Mouse (Mus musculus): ENCODE data around the gene 9130023H24Rik.

9130023H24Rik gene

DNA sequence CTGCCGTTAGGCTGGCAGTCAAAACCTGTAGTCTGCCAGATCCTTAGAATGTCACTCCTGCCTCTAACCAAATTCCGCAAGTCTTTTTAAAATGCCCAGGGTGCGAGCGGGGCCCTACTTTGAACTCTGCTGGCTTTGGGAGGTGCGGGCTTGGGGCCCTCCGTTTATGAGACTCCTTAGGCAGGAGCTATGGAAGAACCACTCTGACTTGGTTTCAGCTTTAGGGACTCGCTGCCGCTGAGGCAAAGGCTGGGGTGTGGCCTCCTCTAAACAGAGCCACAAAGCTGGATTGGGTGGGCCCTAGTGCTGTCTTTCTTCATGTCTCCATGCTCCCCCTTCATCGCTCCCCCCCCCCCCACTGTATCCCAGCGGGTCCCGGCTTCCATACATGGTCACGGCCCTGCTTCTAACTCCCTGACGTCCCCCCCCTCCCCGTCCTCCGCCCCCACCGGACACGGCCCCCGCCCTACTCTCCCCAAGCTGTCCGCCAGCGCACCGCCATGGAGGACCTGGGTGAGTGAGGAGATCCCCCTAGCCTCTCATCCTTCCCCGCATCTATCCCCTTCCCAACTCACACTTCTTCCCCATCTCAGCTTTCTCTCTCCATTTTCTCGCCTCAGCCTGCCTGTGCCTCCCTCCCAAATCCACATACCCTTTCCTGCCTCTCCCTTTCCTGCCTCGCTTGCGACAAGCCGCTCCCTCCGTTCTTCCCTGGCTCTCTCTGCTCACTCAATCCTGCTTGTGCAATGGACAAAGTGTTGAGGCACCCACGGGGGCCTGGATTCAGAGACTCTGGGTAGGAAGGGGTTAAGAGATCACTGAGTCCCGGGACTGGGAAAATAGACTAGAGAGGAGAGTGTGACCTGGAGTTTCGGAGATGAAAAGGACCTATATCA lies 8.9 kb upstream of the 9130023H24Rik start, which contains the start of gene Tgfb1i1:
Gene Tgfb1i1, plus strand, starts transcription at position 317 of the 896 bp plus-strand sequence.
- DNase-seq (ENCODE audit: low spot score), result peak; percentile 53

DNA sequence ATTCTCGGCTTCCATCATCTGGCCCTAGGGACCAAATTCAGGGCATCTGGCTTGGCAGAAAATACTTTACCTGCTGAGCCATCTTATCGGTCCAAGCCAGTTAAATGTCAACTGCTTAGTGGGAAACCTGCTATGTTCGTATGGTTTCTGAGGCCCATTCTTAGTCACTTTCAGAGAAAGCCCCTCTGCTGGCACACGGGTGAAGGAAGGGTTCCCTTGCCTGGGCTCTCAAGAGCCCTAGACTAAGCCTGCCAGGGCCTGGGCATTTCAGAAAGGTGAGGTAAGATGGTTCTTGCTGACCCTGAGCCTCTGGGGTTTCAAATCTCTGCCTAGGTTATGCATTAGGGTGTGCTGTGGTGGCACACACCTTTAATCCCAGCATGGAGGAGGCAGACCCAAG lies 7.7 kb upstream of the 9130023H24Rik start:
- DNase-seq (ENCODE audit: low spot score), result no peak

DNA sequence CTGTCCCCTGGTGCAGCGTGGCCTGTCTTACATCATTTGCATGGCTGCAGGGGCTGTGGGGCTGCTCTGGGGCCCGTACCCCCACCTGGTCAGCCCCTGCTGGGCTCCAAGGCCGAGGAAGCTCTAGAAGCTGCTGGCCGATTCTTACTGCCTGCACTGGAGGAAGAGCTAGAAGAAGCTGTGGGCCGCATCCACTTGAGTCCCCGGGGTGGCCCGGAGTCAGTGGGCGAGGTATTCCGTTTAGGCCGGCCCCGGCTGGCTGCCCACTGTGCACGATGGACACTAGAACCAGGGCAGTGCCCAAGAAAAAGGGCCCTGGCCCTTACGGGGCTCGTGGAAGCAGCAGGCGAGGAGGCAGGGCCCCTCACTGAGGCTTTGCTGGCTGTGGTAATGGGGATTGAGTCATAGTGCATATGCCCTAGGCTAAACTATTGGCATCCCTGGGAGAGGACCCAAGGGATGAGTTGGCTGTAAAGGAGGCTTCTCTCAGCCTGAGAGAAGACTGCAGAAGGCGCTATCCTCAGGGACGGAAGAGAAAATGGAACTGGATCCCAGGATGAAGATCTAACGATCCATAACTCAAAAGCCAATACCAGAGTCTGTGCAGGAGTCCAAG lies 6.7 kb upstream of the 9130023H24Rik start:
- DNase-seq (ENCODE audit: low spot score), result no peak

DNA sequence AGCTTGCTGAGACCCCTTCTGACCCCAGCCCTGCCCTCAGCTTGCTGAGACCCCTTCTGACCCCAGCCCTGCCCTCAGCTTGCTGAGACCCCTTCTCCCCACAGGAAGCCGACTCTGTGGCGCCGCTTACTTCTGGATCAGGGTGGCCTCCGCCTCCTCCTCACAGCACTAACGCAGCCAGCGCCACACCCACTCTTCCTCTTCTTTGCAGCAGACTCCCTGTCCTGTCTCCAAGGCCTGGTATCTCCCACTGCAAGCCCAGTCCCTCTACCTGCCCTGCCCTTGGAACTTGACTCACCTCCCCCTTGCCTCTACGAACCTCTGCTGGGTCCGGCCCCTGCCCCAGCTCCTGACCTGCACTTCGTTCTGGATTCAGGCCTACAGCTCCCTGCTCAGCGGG lies 6.1 kb upstream of the 9130023H24Rik start:
- no peak for DNase-seq (ENCODE audit: low spot score)

DNA sequence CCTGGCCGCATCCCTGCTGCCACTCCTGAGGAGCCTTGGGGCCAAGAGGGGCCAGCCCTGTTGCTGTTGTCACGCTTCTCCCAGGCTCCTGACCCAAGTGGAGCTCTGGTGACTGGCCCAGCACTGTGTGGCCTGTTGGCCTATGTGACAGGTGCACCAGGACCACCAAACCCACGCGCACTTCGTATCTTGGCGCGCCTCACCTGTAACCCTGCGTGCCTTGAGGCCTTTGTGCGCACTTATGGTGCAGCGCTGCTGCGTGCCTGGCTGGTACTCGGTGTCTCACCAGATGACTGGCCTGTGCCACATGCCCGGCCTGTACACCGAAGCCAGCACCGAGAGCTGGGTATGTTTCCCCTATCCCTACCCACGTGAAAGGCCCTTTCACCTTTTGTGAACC lies 4.5 kb upstream of the 9130023H24Rik start:
- no peak for DNase-seq (ENCODE audit: low spot score)

DNA sequence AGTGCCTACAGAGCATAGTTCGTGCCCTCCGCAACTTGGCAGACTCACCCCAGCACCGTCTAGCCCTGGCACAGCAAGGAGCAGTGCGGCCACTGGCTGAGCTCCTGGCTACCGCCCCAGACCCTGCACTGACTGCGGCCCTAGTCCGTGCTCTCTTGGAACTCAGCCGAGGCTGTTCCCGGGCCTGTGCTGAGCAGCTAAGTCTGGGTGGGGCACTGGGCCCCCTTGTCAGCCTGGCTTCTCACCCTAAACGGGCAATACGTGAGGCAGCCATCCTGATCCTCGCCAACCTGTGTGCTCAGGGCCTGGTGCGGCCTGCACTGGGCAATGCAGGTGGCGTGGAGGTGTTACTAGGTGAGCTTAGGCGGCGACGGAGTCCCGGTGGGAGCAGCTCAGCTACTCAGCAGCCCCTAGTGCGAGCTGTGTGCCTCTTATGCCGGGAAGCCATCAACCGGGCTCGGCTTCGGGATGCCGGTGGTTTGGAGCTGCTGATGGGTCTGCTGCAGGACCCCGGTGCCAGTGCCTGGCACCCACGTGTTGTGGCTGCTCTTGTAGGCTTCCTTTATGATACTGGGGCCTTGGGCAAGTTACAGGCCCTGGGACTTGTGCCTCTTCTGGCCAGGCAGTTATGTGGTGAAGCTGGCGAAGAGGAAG lies 2.4 kb upstream of the 9130023H24Rik start:
- no peak for DNase-seq (ENCODE audit: low spot score)

DNA sequence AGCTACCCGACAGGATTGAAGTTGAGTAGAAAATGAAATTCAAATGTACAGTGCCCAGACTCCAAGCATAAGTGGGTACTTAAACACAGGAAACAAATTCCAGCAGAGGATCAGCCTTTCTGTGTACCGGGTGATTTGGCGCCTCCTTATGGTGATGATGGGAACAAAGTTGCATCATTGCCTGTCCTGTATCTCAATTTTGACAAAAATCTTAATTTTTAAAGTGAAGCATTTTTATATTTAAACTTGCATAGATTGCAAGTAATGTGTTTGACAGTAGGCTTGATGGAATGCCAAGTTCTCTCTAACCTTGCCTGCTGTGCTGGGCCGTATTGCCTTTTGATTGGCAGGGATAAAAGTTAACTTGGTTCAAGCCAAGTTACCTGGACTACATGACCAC lies 1.2 kb upstream of the 9130023H24Rik start:
- DNase-seq (ENCODE audit: low spot score), result peak; percentile 72

DNA sequence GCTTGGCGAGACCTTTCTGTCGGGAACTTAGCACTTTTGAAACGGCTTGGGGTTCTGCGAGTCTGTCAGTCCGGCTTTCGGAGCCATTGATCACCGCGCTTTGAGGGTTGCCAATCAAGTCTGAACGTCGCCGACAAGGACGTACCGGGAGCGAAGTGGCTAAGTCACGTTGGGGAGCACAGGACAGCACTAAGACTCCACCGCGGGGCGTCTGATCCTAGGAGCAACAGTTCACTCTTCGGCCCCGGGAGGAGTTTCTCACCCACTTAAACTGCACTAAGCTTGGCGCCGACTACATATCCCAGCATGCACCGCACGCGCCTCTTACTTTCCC lies 271 bp downstream of the 9130023H24Rik start:
- no peak for DNase-seq (ENCODE audit: low spot score)

DNA sequence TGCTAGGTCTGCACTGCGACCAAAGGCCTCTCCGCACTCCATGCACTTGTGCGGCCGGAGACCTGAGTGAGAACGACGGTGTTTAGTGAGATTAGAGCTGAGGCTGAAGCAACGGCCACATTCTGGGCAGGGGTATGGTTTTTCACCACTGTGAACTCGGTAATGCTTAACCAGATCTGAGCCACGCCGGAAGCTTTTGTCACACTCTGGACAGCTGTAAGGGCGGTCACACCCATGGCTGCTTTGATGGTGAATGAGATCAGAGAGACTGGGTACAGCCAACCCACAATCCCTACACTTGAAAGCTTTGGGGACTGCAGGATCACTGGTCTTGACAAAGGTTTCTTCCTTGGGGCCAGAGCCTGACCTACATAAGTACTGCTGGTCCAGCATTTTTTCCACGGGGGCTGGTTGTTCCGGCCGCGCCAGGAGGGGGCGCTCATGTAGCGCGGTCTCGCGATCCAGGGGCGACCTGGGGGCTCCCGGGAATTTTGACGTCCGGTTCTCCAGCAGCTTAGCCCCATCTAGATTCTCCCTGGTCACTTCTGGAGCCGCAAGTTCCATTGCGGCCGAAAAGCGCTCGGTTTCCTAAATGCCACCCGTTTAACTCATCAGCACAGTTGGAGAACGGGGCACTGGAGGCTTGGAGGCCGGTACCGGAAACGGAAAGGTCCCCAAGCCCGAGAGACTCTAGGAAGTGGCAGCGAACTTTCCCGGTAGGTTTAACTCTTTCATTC lies 807 bp downstream of the 9130023H24Rik start, which contains the start of gene Armc5:
Gene Armc5, plus strand, starts transcription at position 487 of the 737 bp plus-strand sequence.
- peak; percentile 93 for DNase-seq (ENCODE audit: low spot score)

DNA sequence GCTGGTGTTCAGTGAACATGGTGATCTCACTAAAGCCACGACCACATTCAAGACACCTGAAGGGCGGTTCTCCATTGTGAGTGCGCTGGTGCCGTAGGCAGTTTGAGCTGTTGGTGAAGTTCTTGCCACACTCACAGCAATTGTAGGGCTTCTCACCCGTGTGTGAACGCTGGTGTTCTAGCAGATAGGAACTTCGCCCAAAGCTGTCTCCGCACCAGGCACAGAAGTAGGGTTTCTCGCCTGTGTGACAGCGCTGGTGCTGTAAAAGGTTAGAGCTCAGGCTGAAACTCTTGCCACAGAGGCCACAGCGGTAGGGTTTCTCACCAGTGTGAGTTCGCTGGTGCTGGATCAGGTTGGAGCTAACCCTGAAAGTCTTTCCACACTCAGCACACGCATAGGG lies 1.4 kb downstream of the 9130023H24Rik start:
- no peak for DNase-seq (ENCODE audit: low spot score)

DNA sequence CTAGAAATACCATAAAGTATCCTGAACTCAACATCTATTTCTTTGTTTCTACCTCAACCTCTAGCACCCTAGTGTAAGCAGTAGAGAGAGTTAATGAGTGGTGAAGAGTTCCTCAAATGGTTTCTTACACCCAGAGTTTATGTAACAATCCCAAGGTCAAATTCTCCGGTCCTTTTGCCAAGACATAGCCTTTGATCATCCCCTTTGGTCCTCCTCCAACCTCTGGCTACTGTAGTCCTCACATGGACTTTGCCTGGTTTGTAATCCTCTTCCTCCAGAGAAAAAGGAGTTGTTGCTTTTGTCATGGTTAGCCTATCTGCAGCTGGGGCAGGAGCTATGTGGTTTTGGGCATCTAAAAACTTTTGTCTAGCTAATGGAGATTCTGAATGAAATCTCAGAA lies 2.4 kb downstream of the 9130023H24Rik start:
- no peak for DNase-seq (ENCODE audit: low spot score)

DNA sequence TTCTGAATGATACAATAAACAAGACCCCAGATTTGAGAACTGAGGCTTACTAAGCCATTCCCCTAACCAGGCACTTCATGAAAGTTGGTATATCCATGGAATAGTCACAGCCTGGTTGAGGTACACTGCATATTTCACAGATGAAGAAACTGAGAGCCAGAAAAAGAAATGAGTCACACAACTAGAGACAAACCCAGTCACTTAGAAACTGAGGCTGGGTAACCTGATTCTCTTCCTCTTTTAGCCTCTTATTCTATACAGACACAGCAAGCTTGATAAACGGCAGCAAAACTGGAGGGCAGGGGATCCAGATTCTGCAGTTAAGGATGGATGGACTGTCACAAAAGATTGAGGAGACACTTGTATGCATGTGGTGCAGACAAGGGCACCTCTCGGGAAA lies 3.0 kb downstream of the 9130023H24Rik start:
- DNase-seq (ENCODE audit: low spot score), result no peak

DNA sequence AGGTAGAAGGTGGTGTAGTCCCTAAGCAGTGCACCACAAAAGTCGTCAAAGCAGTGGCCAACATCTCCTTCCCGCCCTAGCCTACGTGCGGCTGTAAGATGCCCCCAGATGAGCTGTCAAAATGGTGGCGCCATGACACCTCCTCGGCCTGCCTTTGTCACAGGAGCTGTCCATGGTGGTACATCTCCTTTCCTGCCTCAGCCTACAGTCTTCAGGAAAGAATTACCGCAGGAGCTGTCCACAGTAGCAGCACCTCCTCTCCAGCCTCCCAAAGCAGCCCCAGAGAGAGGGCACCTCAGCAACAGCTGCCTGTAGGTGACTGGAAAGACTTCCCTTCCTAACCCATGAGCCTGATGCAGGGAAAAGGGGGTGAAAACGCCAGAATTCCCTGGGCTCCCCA lies 6.1 kb downstream of the 9130023H24Rik start:
- DNase-seq (ENCODE audit: low spot score), result no peak

DNA sequence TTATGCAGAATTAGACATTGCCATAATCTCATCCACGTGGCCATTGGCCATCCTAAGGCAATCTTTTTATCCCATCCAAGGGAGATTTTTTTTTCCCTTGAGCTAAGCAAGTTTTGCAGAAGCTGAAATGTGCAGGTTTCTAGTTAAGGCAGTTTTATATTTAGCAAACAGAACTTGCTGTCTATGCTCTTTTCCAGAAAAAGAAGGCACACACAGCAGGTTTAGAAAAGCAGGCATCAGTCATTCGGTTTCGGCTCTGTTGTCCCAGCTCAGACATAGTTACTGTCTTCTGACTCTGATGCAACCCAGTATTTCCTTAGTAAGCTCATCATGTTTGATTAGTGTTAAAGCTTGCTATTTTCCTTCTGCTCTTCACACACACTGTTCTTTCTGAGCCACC lies 16.9 kb downstream of the 9130023H24Rik start:
- DNase-seq (ENCODE audit: low spot score), result no peak

DNA sequence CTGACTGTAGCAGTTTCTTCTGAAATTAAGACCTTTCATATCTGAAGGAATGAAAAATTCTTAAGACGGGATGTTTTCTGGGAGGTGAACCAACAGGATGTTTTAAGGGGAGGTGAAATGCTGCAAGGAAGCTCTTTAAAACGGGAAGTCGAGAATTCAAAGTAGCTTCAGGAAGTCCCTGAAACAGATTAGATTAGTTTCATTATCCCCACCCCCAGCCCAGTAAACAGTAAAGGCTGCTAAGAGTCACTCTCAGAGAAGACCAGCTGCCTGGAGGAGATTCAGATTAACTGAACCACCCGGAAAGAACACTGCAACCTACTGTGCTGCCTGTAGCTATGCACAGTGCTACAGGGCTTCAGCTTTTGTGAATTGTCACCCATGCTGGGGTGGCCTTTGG lies 17.9 kb downstream of the 9130023H24Rik start:
- DNase-seq (ENCODE audit: low spot score), result no peak

DNA sequence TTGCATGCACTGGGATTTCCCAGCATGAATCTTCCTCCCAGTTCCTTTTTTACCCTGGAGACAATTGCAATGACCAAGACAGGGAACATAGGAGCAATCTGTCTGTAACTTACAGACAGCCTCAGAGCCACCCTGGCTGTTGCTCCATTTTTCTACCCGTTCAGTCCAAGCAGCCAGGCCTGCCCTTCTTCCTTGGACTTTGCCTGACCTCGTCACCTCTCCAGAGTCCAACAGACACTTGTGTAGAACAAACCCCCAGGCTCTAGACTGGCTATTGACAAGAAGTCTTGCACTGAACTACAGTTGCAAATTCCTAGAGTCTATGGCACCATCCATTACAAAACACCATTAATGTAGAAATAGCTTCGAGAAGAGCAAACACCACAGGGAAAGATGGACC lies 28.0 kb downstream of the 9130023H24Rik start:
- DNase-seq (ENCODE audit: low spot score), result no peak

DNA sequence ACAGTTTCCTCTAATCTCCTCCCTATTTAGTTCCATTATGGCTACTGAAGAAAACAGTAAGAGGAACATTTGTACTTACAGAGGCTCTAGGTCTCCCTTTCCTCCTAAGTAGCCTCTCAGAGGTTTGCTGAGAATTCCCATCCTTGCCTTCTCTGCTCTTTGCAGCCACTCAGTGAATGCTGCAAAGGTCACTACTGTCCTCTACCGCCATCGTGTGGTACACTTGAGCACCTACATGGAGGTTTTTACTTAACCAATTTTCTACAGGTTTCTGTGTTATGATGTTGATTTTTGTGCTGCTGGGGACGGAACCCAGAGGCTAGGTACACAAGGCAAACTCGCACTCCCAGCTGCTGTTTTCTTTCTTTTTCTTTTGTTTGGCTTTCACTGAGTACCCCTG lies 29.6 kb downstream of the 9130023H24Rik start:
- peak; percentile 90 for DNase-seq (ENCODE audit: low spot score)

DNA sequence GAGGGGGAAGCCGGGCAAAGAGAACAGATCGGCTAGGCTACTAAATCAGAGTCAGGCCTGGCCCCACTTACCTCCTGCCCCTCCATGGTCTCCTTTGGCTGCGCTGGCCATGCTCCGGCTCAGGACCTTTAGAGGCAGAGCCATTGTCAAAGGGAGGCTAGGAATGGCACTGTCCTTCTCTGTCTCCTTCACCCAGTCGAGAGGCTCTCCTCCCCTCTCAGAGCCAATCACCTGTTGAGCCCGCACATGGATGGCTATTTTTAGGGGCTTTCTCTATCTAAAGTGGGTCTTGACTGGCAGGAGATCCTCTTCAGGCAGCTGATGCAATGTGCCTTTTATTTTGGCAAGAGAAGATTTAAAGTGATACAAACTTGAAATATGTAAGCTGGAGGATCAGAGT lies 31.7 kb downstream of the 9130023H24Rik start, which contains the start of gene Cox6a2:
Gene Cox6a2, minus strand, starts transcription at position 236 of the 400 bp plus-strand sequence.
- no peak for DNase-seq (ENCODE audit: low spot score)

DNA sequence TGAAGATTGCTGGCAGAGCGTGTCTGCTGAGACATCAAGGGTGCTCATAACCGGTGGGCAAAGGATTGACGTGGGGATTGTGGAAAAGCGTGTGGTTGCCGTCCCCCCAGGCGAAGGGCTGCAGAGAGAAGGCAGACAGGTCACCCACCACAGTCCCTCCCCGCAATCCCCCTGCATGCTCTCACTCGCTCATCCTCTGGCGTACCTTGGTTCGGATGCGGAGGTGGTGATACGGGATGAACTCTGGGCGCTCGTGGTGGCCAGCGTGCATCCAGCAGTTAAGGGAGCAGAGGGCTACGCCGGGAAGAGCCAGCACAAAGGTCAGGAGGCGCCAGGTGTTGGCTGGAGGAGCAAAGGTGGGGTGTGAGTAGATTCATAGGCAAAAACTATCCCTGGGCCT lies 32.1 kb downstream of the 9130023H24Rik start:
- DNase-seq (ENCODE audit: low spot score), result no peak

DNA sequence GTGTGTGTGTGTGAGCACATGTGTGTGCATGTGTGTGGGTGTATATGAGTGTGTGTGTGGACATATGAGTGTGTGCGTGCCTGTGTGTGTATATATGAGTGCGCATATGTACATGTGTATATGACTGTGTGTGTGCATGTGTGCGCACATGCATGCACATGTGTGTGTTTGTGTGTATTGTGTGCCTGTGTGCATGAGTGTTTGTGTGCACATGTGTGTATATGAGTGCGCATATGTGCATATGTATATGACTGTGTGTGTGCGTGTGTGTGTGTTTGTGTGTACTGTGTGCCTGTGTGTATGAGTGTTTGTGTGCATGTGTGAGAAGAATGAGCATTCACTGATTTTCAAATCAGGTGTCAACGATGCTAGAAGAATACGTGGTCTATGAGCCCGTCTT lies 33.7 kb downstream of the 9130023H24Rik start:
- DNase-seq (ENCODE audit: low spot score), result no peak

DNA sequence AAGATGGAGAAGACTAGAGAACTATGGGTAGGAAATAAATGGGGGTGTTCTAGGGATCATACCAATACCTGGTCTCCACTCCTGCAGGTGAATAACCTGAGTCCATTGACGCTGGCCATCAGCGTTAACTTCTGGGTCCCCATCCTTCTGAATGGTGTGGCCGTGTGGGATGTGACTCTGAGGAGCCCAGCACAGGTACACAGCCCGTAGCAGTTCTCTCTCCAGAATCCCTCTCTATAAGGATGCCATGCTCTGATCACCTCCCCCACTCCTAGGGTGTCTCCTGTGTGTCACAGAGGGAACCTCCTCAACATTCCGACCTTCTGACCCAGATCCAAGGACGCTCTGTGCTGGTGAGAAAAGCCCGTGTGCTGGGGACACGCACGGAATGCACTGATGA lies 34.8 kb downstream of the 9130023H24Rik start:
- DNase-seq (ENCODE audit: low spot score), result no peak

DNA sequence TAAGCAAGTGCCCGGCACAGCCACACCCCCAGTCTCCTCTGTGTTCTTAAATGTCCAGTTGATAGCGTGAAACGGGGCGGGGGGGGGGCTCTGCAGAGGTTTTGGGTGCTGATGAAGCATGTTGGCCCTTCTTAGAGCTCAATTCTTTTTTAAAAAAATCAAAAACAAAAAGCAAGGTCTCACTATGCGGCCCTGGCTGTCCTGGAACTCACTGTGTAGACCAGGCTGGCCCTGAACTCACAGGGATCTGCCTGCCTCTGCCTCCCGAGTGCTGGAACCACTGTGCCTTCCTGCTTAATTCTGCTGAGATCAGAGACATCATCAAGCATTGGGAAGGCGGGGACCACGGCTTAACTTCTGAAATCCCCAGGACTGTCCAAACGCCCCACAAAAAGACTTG lies 36.2 kb downstream of the 9130023H24Rik start:
- no peak for DNase-seq (ENCODE audit: low spot score)

Measured in retina, embryonic 14.5 days (tissue).